Mouse (Mus musculus) lung, embryonic 14.5 days (tissue): ENCODE data around the gene Ccdc33. TPM values are rescaled to one million over a fixed set of nuclear protein-coding genes. Genes with fewer than 3 reads are reported as not detected.

ENCODE experiments used
- ATAC-seq: fragments of 200-750 bp; cut with Nextera tagmentation; 2 replicates; pipeline ENCODE4 v1.8.0; 2017; ENCODE audit warnings: mild to moderate bottlenecking, moderate TSS enrichment, moderate library complexity; ENCODE audit not compliant: insufficient read depth
- DNase-seq: peaks from one replicate; pipeline ENCODE4 v3.0.0-alpha.2; 2015
- H3K27ac ChIP-seq: fragments of 300-500 bp; sonication (generic); 2 replicates; pipeline ENCODE4 v1.5.1; 2014; ENCODE audit warnings: low read depth, mild to moderate bottlenecking, moderate library complexity
- H3K27me3 ChIP-seq: fragments of 300-500 bp; sonication (generic); 2 replicates; pipeline ENCODE4 v1.6.1; 2014; ENCODE audit warnings: low read length, control low read depth; ENCODE audit not compliant: insufficient read depth
- H3K36me3 ChIP-seq: fragments of 300-500 bp; sonication (generic); 2 replicates; pipeline ENCODE4 v1.6.1; 2014; ENCODE audit warnings: control low read depth; ENCODE audit not compliant: insufficient read depth
- H3K4me1 ChIP-seq: fragments of 300-500 bp; sonication (generic); 2 replicates; pipeline ENCODE4 v1.6.1; 2014; ENCODE audit warnings: antibody characterized with exemption, control low read depth; ENCODE audit not compliant: insufficient read depth
- H3K4me2 ChIP-seq: fragments of 300-500 bp; sonication (generic); 2 replicates; pipeline ENCODE4 v1.6.1; 2014; ENCODE audit warnings: mild to moderate bottlenecking
- H3K4me3 ChIP-seq: fragments of 300-500 bp; sonication (generic); 2 replicates; pipeline ENCODE4 v1.5.1; 2014; ENCODE audit warnings: low read depth, low read length
- H3K9ac ChIP-seq: fragments of 300-500 bp; sonication (generic); 2 replicates; pipeline ENCODE4 v1.6.1; 2014
- H3K9me3 ChIP-seq: fragments of 300-500 bp; sonication (generic); 2 replicates; pipeline ENCODE4 v1.6.1; 2016; ENCODE audit warnings: low read depth, low read length, control low read depth
- CTCF ChIP-seq: IDR thresholded peaks from 2 replicates; pipeline ENCODE4 v1.5.1; 2016; ENCODE audit warnings: antibody characterized with exemption, low read depth
- WGBS: fragments of 180-500 bp; shearing (Covaris S2); extraction: QIAGEN DNeasy Blood & Tissue Kit; methylation state at CpG from one replicate; pipeline ENCODE4 v1.1.7; 2014; 5-methylcytosine and 5-hydroxymethylcytosine counted together
- polyA plus RNA-seq: library from polyadenylated mRNA; unstranded; fragments of >200 nt; fragmentation: Nextera tagmentation; extraction: Ambion mirVana; gene quantifications from 2 replicates; pipeline ENCODE4 v1.2.1, GENCODE M21; 2014

The Ccdc33 gene
- polyA plus RNA-seq, 1 experiment from 2014 or later = not detected

GRCm38 (mm10) chr9:58092581-58093269 is 25.9 kb downstream of the Ccdc33 start:
- H3K4me1 ChIP-seq = no peaks in the 10 kb centered on the region
- DNase-seq = no peak
- H3K9ac ChIP-seq = no peak overlapping the region
- TF ChIP-seq CTCF = no peak
- WGBS = 64% methylated on average over 7 of the region's 7 CpGs
- no peak overlapping the region for H3K4me2 ChIP-seq
- H3K27me3 ChIP-seq = no peaks in the 10 kb centered on the region
- no peak for ATAC-seq
- no peaks in the 10 kb centered on the region for H3K9me3 ChIP-seq
- no peak overlapping the region for H3K27ac ChIP-seq
- H3K4me3 ChIP-seq = no peak overlapping the region
- H3K36me3 ChIP-seq = no peaks in the 10 kb centered on the region

DNA sequence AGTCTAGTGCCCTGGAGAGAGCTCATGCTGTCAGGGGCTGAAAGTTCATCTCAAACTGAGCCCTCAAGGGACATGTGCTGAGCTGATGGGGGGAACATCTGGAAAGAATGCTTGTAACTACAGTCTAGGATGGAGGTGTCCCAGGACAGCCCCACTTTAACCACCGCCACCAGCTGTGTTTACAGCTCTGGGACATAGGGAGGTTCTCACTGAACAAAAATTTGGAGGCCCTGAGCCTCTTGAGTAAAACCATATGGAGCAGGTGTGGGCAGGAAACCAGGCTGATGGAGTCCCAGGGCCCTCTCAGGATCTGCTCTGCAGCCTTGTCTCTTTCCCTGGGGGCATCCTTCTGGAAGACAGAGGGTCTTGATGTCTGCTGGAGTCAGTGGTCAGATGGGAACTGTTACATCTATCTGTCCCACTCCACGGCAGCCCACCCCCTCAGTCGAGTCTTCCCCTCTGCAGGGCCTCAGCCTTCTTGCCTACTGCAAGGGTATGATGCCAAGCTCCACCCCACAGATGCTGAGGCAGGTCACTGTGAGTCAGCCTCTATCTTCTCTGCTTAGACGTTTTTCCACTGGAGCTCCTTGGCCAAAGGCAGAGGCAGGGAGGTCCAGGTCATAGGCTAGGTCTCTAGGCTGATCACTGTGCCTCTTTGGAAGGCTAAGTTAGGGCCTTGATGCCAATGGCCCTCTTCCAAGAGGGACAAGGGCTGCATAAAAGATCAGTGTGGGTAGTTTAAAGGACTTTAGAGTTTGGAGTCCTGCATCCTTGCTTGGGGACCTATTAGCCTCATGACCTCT is 26.8 kb downstream of the Ccdc33 start:
- Histone ChIP-seq H3K9me3 (no peaks in the 10 kb centered on the region), H3K36me3 (no peaks in the 10 kb centered on the region), H3K4me3 (no peak overlapping the region), H3K9ac (no peak overlapping the region), H3K27ac (no peak overlapping the region; the same call in 1 of the 2 replicates), H3K4me2 (no peak overlapping the region), H3K4me1 (no peaks in the 10 kb centered on the region), H3K27me3 (no peaks in the 10 kb centered on the region)
- no peak for ATAC-seq
- DNase-seq = no peak
- no peak for TF ChIP-seq CTCF
- WGBS = 33% methylated on average over 4 of the region's 4 CpGs

GRCm38 (mm10) chr9:58087277-58087998 is 31.2 kb downstream of the Ccdc33 start:
- Histone ChIP-seq H3K27ac (no peak overlapping the region), H3K9me3 (no peaks in the 10 kb centered on the region), H3K4me3 (no peak overlapping the region), H3K36me3 (no peaks in the 10 kb centered on the region), H3K4me1 (peaks cover 12% of the 10 kb centered on the region; the same call in 1 of the 2 replicates), H3K27me3 (0 out of 2 replicates have a peak, but pooled peaks cover 3% of the 10 kb centered on the region), H3K9ac (no peak overlapping the region), H3K4me2 (no peak overlapping the region)
- DNase-seq (no peak), ATAC-seq (no peak)
- no peak for TF ChIP-seq CTCF
- 57% methylated on average over 7 of the region's 7 CpGs for WGBS

DNA sequence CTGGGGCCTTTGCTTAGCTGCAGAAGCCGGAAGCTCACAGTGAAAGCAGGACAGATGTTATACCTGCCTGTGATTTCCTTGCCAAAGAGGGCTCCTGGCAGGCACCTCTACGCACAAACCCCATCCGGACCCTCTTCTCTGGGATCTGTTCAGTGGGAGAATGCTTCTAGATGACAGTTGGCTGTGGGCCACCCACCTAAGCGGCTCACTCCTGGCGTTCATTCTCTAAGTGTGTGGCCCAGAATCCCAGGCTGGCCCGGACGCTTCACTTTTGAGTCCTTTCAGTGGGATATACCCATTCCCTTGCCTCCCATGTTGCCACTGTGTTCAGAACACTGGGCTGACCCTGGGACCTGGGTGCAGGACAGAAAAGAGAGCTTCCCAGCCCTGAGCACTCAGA is 31.8 kb downstream of the Ccdc33 start:
- DNase-seq (no peak), ATAC-seq (no peak)
- Histone ChIP-seq H3K9ac (no peak overlapping the region), H3K36me3 (no peaks in the 10 kb centered on the region), H3K27ac (no peak overlapping the region), H3K9me3 (no peaks in the 10 kb centered on the region), H3K27me3 (0 out of 2 replicates have a peak, but pooled peaks cover 3% of the 10 kb centered on the region), H3K4me3 (no peak overlapping the region), H3K4me2 (no peak overlapping the region), H3K4me1 (peaks cover 12% of the 10 kb centered on the region; the same call in 1 of the 2 replicates)
- TF ChIP-seq CTCF = no peak
- 50% methylated on average over 7 of the region's 7 CpGs for WGBS

DNA sequence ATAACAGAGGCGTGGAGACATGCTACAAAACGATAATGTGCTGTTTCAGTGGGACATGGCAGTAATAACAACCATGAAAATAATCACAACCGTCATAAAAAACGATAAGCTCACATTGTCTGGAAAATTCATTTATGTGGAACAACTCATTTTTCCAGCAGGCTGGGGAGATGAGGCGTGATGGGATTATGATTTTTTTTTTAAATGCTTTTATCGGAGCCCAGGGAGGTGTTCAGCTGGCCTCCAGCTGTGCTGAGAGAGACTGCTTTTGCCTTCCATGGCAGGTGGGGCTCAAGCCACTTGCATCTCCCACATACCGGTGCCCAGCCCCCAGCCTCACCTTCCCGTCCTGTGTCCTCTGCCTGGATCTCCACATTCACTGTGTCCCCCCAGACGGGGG is 32.4 kb downstream of the Ccdc33 start:
- H3K27me3 ChIP-seq = 0 out of 2 replicates have a peak, but pooled peaks cover 3% of the 10 kb centered on the region
- H3K27ac ChIP-seq = no peak overlapping the region
- H3K36me3 ChIP-seq = no peaks in the 10 kb centered on the region
- no peak overlapping the region for H3K9ac ChIP-seq
- H3K4me3 ChIP-seq = no peak overlapping the region
- no peak for ATAC-seq
- H3K4me2 ChIP-seq = no peak overlapping the region
- no peak for TF ChIP-seq CTCF
- 24% methylated on average over 9 of the region's 9 CpGs for WGBS
- H3K9me3 ChIP-seq = no peaks in the 10 kb centered on the region
- H3K4me1 ChIP-seq = peaks cover 12% of the 10 kb centered on the region; the same call in 1 of the 2 replicates
- DNase-seq = no peak

- 23% methylated on average over 2 of the region's 2 CpGs for WGBS
- Histone ChIP-seq H3K27ac (no peak overlapping the region), H3K27me3 (0 out of 2 replicates have a peak, but pooled peaks cover 3% of the 10 kb centered on the region), H3K4me1 (peaks cover 12% of the 10 kb centered on the region; the same call in 1 of the 2 replicates), H3K36me3 (no peaks in the 10 kb centered on the region), H3K4me2 (no peak overlapping the region), H3K9me3 (no peaks in the 10 kb centered on the region), H3K9ac (no peak overlapping the region), H3K4me3 (no peak overlapping the region)
- ATAC-seq (no peak), DNase-seq (no peak)
- no peak for TF ChIP-seq CTCF
These were observed 33.5 kb downstream of the Ccdc33 start for GRCm38 (mm10) chr9:58085074-58085473.

GRCm38 (mm10) chr9:58084586-58084985 is 34.0 kb downstream of the Ccdc33 start:
- 19% methylated on average over 8 of the region's 8 CpGs for WGBS
- H3K36me3 ChIP-seq = no peaks in the 10 kb centered on the region
- no peak overlapping the region for H3K9ac ChIP-seq
- H3K4me3 ChIP-seq = no peak overlapping the region
- H3K27ac ChIP-seq = no peak overlapping the region
- 0 out of 2 replicates have a peak, but pooled peaks cover 3% of the 10 kb centered on the region for H3K27me3 ChIP-seq
- H3K9me3 ChIP-seq = no peaks in the 10 kb centered on the region
- peaks cover 12% of the 10 kb centered on the region; the same call in 1 of the 2 replicates for H3K4me1 ChIP-seq
- ATAC-seq (no peak), DNase-seq (no peak)
- TF ChIP-seq CTCF = no peak
- H3K4me2 ChIP-seq = no peak overlapping the region
